Mouse (Mus musculus) heart, postnatal 0 days (tissue): ENCODE measurements around the gene Cd79a.

Experiments
- CTCF ChIP-seq: IDR thresholded peaks from 2 replicates; pipeline ENCODE4 v1.5.1; 2016; ENCODE audit warnings: antibody characterized with exemption, control low read depth, low read depth
- EP300 ChIP-seq: IDR thresholded peaks from 2 replicates; pipeline ENCODE4 v1.6.1; 2016; ENCODE audit warnings: antibody characterized with exemption, low read depth

- no peak for TF ChIP-seq CTCF
- TF ChIP-seq EP300 = no peak
Observed at GRCm38 (mm10) chr7:24902264-24902629, 5.1 kb downstream of the Cd79a start.
